9 mouse cellular contexts compared by ENCODE assay signal in genomic region chr9:98032573-98033272, GRCm38 (mm10). TPM values are rescaled to one million over a fixed set of nuclear protein-coding genes. Genes with fewer than 3 reads are reported as not detected.
DNase-seq lines count a peak whose midpoint lies in the region; ATAC-seq and TF ChIP-seq lines count a peak whose summit lies in the region.
"Had no signal": no experiment of that assay in that cellular context is flagged by ENCODE, and none has a peak within 500 bp of the region (broad histone marks: within the 10 kb centered on the region; RNA-seq: fewer than 3 reads in every experiment).

TSS of gene Clstn2 (minus strand) at chr9:98033181.

- peak; percentile 29 for DNase-seq in urinary bladder, postnatal 14 days (ENCODE audit: low spot score)
- no peak for DNase-seq in urinary bladder, adult 2 months (ENCODE audit: low spot score)
- peak; percentile 7 for DNase-seq in heart, postnatal 0 days (ENCODE audit: low spot score)
- peak; percentile 52 to 82 for DNase-seq in kidney, postnatal 36 days
- no peak for DNase-seq in liver, embryonic 14.5 days (ENCODE audit: low read depth in 3 of 3, low spot score in 3 of 3)

- H3K9ac ChIP-seq in embryonic facial prominence, embryonic 15.5 days, result peak within 1 kb of the TSS; percentile 26; the same call in 1 of the 2 replicates
- no peak within 1 kb of the TSS for H3K9ac ChIP-seq in heart, postnatal 0 days (replicated peaks; ENCODE audit: low read depth, low read length)
- H3K9ac ChIP-seq in liver, embryonic 14.5 days (replicated peaks), result no peak within 1 kb of the TSS

- no peaks in the 10 kb centered on the region for H3K9me3 ChIP-seq in embryonic facial prominence, embryonic 15.5 days (replicated peaks)
- H3K9me3 ChIP-seq in heart, postnatal 0 days (replicated peaks; ENCODE audit: control insufficient read depth, low read length), result no peaks in the 10 kb centered on the region
- no peaks in the 10 kb centered on the region for H3K9me3 ChIP-seq in liver, embryonic 14.5 days (ENCODE audit: control insufficient read depth, low read length)

- peak within 1 kb of the TSS; percentile 63 for H3K4me3 ChIP-seq in embryonic facial prominence, embryonic 15.5 days (replicated peaks)
- H3K4me3 ChIP-seq in heart, postnatal 0 days (ENCODE audit: low read depth, low read length), result peak within 1 kb of the TSS; percentile 59
- peak within 1 kb of the TSS; percentile 5 to 40; a peak in 2 of 4 replicates for H3K4me3 ChIP-seq in liver, embryonic 14.5 days (ENCODE audit: insufficient read depth in 1 of 2, low read depth in 2 of 2, low read length in 2 of 2)
- H3K4me3 ChIP-seq in olfactory bulb, adult 2 months (ENCODE audit: insufficient read depth, low read depth, low read length), result peak within 1 kb of the TSS; percentile 64

- no peak for TF ChIP-seq EP300 in heart, postnatal 0 days (IDR thresholded peaks at IDR 0.05; ENCODE audit: low read depth)
- TF ChIP-seq EP300 in liver, embryonic 14.5 days (IDR thresholded peaks at IDR 0.05; ENCODE audit: low read depth), result no peak

- peaks cover 18% of the 10 kb centered on the region for H3K4me1 ChIP-seq in embryonic facial prominence, embryonic 15.5 days
- H3K4me1 ChIP-seq in heart, postnatal 0 days (ENCODE audit: control insufficient read depth, insufficient read depth), result 0 out of 2 replicates have a peak, but pooled peaks cover 10% of the 10 kb centered on the region
- H3K4me1 ChIP-seq in liver, embryonic 14.5 days (replicated peaks; ENCODE audit: control insufficient read depth in 2 of 2, insufficient read depth in 2 of 2, low read length in 1 of 2), result no peaks in the 10 kb centered on the region
- no peaks in the 10 kb centered on the region for H3K4me1 ChIP-seq in olfactory bulb, adult 2 months (ENCODE audit: control insufficient read depth, insufficient read depth, low read length)

- no peak for TF ChIP-seq CTCF in heart, postnatal 0 days (IDR thresholded peaks at IDR 0.05; ENCODE audit: low read depth)
- no peak for TF ChIP-seq CTCF in liver, embryonic 14.5 days (IDR thresholded peaks at IDR 0.05; ENCODE audit: low read depth)
- no peak for TF ChIP-seq CTCF in olfactory bulb, adult 2 months (IDR thresholded peaks at IDR 0.05; ENCODE audit: insufficient read depth, low read depth, low read length)

- ATAC-seq in embryonic facial prominence, embryonic 15.5 days (ENCODE audit: insufficient number of reproducible peaks, low FRiP score, low TSS enrichment, low read depth), result peak; percentile 79
- peak; percentile 49; the same call in 1 of the 2 replicates for ATAC-seq in heart, postnatal 0 days (ENCODE audit: insufficient read depth, low read depth)
- no peak for ATAC-seq in liver, embryonic 14.5 days (ENCODE audit: insufficient read depth)
- ATAC-seq in monocyte, adult 5-6 weeks (replicated peaks; ENCODE audit: insufficient number of reproducible peaks, low FRiP score, low TSS enrichment, poor library complexity, severe bottlenecking), result no peak

- H3K36me3 ChIP-seq in embryonic facial prominence, embryonic 15.5 days, result no peaks in the 10 kb centered on the region
- H3K36me3 ChIP-seq in heart, postnatal 0 days (replicated peaks; ENCODE audit: control insufficient read depth, insufficient read depth, low read length), result no peaks in the 10 kb centered on the region
- H3K36me3 ChIP-seq in liver, embryonic 14.5 days (replicated peaks; ENCODE audit: control insufficient read depth, insufficient read depth, low read depth), result no peaks in the 10 kb centered on the region

- under 1% methylated on average over 71 of the region's 73 CpGs for WGBS in embryonic facial prominence, embryonic 15.5 days
- WGBS in heart, postnatal 0 days, result under 1% methylated on average over 47 of the region's 73 CpGs
- 1% methylated on average over 66 of the region's 73 CpGs for WGBS in liver, embryonic 14.5 days (ENCODE audit: insufficient replicate concordance)
- under 1% methylated on average over 72 of the region's 73 CpGs for WGBS in olfactory bulb, adult 2 months

- no peak within 1 kb of the TSS; the same call in 1 of the 2 replicates for H3K27ac ChIP-seq in embryonic facial prominence, embryonic 15.5 days (replicated peaks)
- no peak within 1 kb of the TSS for H3K27ac ChIP-seq in heart, postnatal 0 days (ENCODE audit: low read depth)
- no peak within 1 kb of the TSS for H3K27ac ChIP-seq in liver, embryonic 14.5 days
- peak within 1 kb of the TSS; percentile 41 for H3K27ac ChIP-seq in olfactory bulb, adult 2 months (ENCODE audit: insufficient read depth, low read depth, low read length)

- TF ChIP-seq POLR2A in olfactory bulb, adult 2 months (IDR thresholded peaks at IDR 0.05; ENCODE audit: insufficient read depth, low read depth, low read length), result 0 out of 2 replicates have a peak, but pooled peaks have one; percentile 53

- H3K27me3 ChIP-seq in embryonic facial prominence, embryonic 15.5 days, result peaks cover 44% of the 10 kb centered on the region
- H3K27me3 ChIP-seq in heart, postnatal 0 days (ENCODE audit: control insufficient read depth, insufficient read depth, low read length), result peaks cover 57% of the 10 kb centered on the region
- H3K27me3 ChIP-seq in liver, embryonic 14.5 days (ENCODE audit: control insufficient read depth, insufficient read depth, low read length), result peaks cover 38% of the 10 kb centered on the region

- H3K4me2 ChIP-seq in embryonic facial prominence, embryonic 15.5 days (replicated peaks), result peak within 1 kb of the TSS; percentile 98
- peak within 1 kb of the TSS; percentile 95 for H3K4me2 ChIP-seq in heart, postnatal 0 days (ENCODE audit: low read depth, low read length)
- H3K4me2 ChIP-seq in liver, embryonic 14.5 days (ENCODE audit: low read depth), result peak within 1 kb of the TSS; percentile 52

RNA-seq across cellular contexts. Expression of gene Clstn2, which starts in this region (rescaled TPM):
- polyA plus RNA-seq in urinary bladder, adult 2 months (2012; rRNA removed), result 0.81 and 0.96 TPM in 2 replicates
- polyA plus RNA-seq in embryonic facial prominence, embryonic 15.5 days (2015; fragmentation: Nextera tagmentation; extraction: Ambion mirVana), result 2.6 and 3.3 TPM in 2 replicates
- total RNA-seq in heart, postnatal 0 days (2014; rRNA removed; ENCODE audit: low replicate concordance), result 0.61 and 1.8 TPM in 2 replicates
- polyA plus RNA-seq in heart, postnatal 0 days (2015; fragmentation: Nextera tagmentation; extraction: Ambion mirVana), result 0.14 and 0.19 TPM in 2 replicates
- polyA plus RNA-seq in liver, embryonic 14.5 days (2012; rRNA removed), result 0.09 and 0.11 TPM in 2 replicates
- 0.04 TPM in 1 of 2 replicates, not detected in the other for polyA plus RNA-seq in liver, embryonic 14.5 days (2014; fragmentation: Nextera tagmentation; extraction: Ambion mirVana)
- polyA plus RNA-seq in olfactory bulb, adult 2 months (2012; ENCODE audit: insufficient read depth, insufficient read length, low replicate concordance, missing spikeins), result not detected in 2 replicates
- total RNA-seq in monocyte, adult 5-6 weeks (2017), result not detected in 3 replicates
- total RNA-seq: MEL had no signal

Comparison
In these comparisons a context has a peak if more than half of its experiments do, and no peak if none do; other contexts are left out.
1. DNase-seq: peak in urinary bladder, postnatal 14 days (single experiment), heart, postnatal 0 days (single experiment) and kidney, postnatal 36 days (2 of 2); none in urinary bladder, adult 2 months (single experiment) and liver, embryonic 14.5 days (0 of 3).
2. ATAC-seq: peak in embryonic facial prominence, embryonic 15.5 days (single experiment) and heart, postnatal 0 days (single experiment); none in liver, embryonic 14.5 days (single experiment) and monocyte, adult 5-6 weeks (single experiment).
3. Peak in every context shown above with its lines, with median percentiles within 50 percentile points of each other: H3K4me2 ChIP-seq and H3K4me3 ChIP-seq.